Mouse (Mus musculus) E14TG2a.4 (cell line): Measurements from ENCODE around the gene Grb10.

Experiments
- H3K27me3 ChIP-seq: 2 replicates; pipeline ENCODE4 v1.6.1; 2014; ENCODE audit warnings: low read length, control low read depth; ENCODE audit not compliant: insufficient read depth
- H3K36me3 ChIP-seq: 2 replicates; pipeline ENCODE4 v1.6.1; 2014; ENCODE audit warnings: low read length, control low read depth; ENCODE audit not compliant: insufficient read depth
- H3K4me1 ChIP-seq: replicated peaks from 2 replicates; pipeline ENCODE4 v1.6.1; 2014; ENCODE audit warnings: low read depth, low read length, control low read depth
- H3K4me3 ChIP-seq: replicated peaks from 2 replicates; pipeline ENCODE4 v1.5.1; 2014; ENCODE audit warnings: mild to moderate bottlenecking, low read length
- H3K9me3 ChIP-seq: 2 replicates; pipeline ENCODE4 v1.6.1; 2014; ENCODE audit warnings: low read length, control low read depth
- CTCF ChIP-seq: conservative IDR thresholded peaks from 2 replicates; pipeline ENCODE4 v1.5.1; 2014; ENCODE audit warnings: low read length
- NANOG ChIP-seq: IDR thresholded peaks from 2 replicates; pipeline ENCODE4 v1.6.1; 2014; ENCODE audit warnings: borderline replicate concordance, low read length, mixed read lengths
- POU5F1 ChIP-seq: IDR thresholded peaks from 2 replicates; pipeline ENCODE4 v1.6.1; 2014; ENCODE audit warnings: low read length, borderline replicate concordance

Gene Grb10

GRCm38 (mm10) chr11:11907703-11908413 lies 130.6 kb downstream of the Grb10 start:
- TF ChIP-seq POU5F1 = no peak
- no peak for TF ChIP-seq CTCF
- no peak for TF ChIP-seq NANOG
- Histone ChIP-seq H3K4me1 (peaks cover 43% of the 10 kb centered on the region), H3K36me3 (no peaks in the 10 kb centered on the region), H3K27me3 (no peaks in the 10 kb centered on the region), H3K4me3 (no peak overlapping the region), H3K9me3 (no peaks in the 10 kb centered on the region)

- no peaks in the 10 kb centered on the region for H3K9me3 ChIP-seq
- peaks cover 39% of the 10 kb centered on the region for H3K4me1 ChIP-seq
- H3K4me3 ChIP-seq = no peak overlapping the region
- H3K27me3 ChIP-seq = no peaks in the 10 kb centered on the region
- no peaks in the 10 kb centered on the region for H3K36me3 ChIP-seq
- TF ChIP-seq CTCF (no peak), POU5F1 (no peak), NANOG (no peak)
Measured at GRCm38 (mm10) chr11:11905518-11905917, 133.0 kb downstream of the Grb10 start.

GRCm38 (mm10) chr11:11904995-11905394 lies 133.5 kb downstream of the Grb10 start:
- H3K9me3 ChIP-seq = no peaks in the 10 kb centered on the region
- H3K27me3 ChIP-seq = no peaks in the 10 kb centered on the region
- H3K4me3 ChIP-seq = no peak overlapping the region
- TF ChIP-seq POU5F1 (no peak), NANOG (peak; percentile 72; the same call in 1 of the 2 replicates)
- H3K36me3 ChIP-seq = no peaks in the 10 kb centered on the region
- H3K4me1 ChIP-seq = peaks cover 39% of the 10 kb centered on the region

GRCm38 (mm10) chr11:11901509-11901908 lies 137.0 kb downstream of the Grb10 start:
- no peaks in the 10 kb centered on the region for H3K27me3 ChIP-seq
- peaks cover 17% of the 10 kb centered on the region for H3K4me1 ChIP-seq
- H3K36me3 ChIP-seq = no peaks in the 10 kb centered on the region
- no peak overlapping the region for H3K4me3 ChIP-seq
- H3K9me3 ChIP-seq = no peaks in the 10 kb centered on the region
- TF ChIP-seq NANOG (no peak), CTCF (no peak), POU5F1 (no peak)

- Histone ChIP-seq H3K9me3 (no peaks in the 10 kb centered on the region), H3K36me3 (no peaks in the 10 kb centered on the region), H3K4me3 (no peak overlapping the region), H3K4me1 (peaks cover 3% of the 10 kb centered on the region), H3K27me3 (no peaks in the 10 kb centered on the region)
- TF ChIP-seq NANOG (no peak), CTCF (no peak), POU5F1 (no peak)
Measured at GRCm38 (mm10) chr11:11898496-11898895, 140.0 kb downstream of the Grb10 start.

- Histone ChIP-seq H3K27me3 (no peaks in the 10 kb centered on the region), H3K4me1 (peaks cover 7% of the 10 kb centered on the region), H3K9me3 (no peaks in the 10 kb centered on the region), H3K36me3 (no peaks in the 10 kb centered on the region), H3K4me3 (no peak within 1 kb of the TSS)
- no peak for TF ChIP-seq CTCF
- no peak for TF ChIP-seq POU5F1
- no peak for TF ChIP-seq NANOG
Measured at GRCm38 (mm10) chr11:11897645-11898357, 140.7 kb downstream of the Grb10 start, which contains the start of gene Ddc. Gene Ddc (minus strand): TSS chr11:11898144.

- Histone ChIP-seq H3K9me3 (no peaks in the 10 kb centered on the region), H3K36me3 (no peaks in the 10 kb centered on the region), H3K4me3 (no peak overlapping the region), H3K4me1 (peaks cover 12% of the 10 kb centered on the region), H3K27me3 (no peaks in the 10 kb centered on the region)
- no peak for TF ChIP-seq CTCF
- no peak for TF ChIP-seq NANOG
- TF ChIP-seq POU5F1 = no peak
Measured at GRCm38 (mm10) chr11:11895479-11895878, 143.0 kb downstream of the Grb10 start.

GRCm38 (mm10) chr11:11893769-11894168 lies 144.7 kb downstream of the Grb10 start:
- Histone ChIP-seq H3K27me3 (no peaks in the 10 kb centered on the region), H3K4me1 (peaks cover 23% of the 10 kb centered on the region), H3K9me3 (no peaks in the 10 kb centered on the region), H3K4me3 (no peak overlapping the region), H3K36me3 (no peaks in the 10 kb centered on the region)
- no peak for TF ChIP-seq NANOG
- TF ChIP-seq CTCF = no peak
- TF ChIP-seq POU5F1 = no peak

- Histone ChIP-seq H3K9me3 (no peaks in the 10 kb centered on the region), H3K36me3 (no peaks in the 10 kb centered on the region), H3K4me3 (no peak overlapping the region), H3K4me1 (peaks cover 27% of the 10 kb centered on the region), H3K27me3 (no peaks in the 10 kb centered on the region)
- no peak for TF ChIP-seq POU5F1
- no peak for TF ChIP-seq CTCF
- no peak for TF ChIP-seq NANOG
Measured at GRCm38 (mm10) chr11:11892993-11893602, 145.4 kb downstream of the Grb10 start.
